Mouse (Mus musculus) retina, postnatal 7 days (tissue): ENCODE measurements around the gene Sec1.

ENCODE experiments used
- DNase-seq: peaks from one replicate; pipeline ENCODE4 v3.0.0-alpha.2; 2012; ENCODE audit warnings: low read depth, low spot score

Gene Sec1

GRCm38 (mm10) chr7:45641391-45642040 lies 52.7 kb downstream of the Sec1 start:
- no peak for DNase-seq

DNA sequence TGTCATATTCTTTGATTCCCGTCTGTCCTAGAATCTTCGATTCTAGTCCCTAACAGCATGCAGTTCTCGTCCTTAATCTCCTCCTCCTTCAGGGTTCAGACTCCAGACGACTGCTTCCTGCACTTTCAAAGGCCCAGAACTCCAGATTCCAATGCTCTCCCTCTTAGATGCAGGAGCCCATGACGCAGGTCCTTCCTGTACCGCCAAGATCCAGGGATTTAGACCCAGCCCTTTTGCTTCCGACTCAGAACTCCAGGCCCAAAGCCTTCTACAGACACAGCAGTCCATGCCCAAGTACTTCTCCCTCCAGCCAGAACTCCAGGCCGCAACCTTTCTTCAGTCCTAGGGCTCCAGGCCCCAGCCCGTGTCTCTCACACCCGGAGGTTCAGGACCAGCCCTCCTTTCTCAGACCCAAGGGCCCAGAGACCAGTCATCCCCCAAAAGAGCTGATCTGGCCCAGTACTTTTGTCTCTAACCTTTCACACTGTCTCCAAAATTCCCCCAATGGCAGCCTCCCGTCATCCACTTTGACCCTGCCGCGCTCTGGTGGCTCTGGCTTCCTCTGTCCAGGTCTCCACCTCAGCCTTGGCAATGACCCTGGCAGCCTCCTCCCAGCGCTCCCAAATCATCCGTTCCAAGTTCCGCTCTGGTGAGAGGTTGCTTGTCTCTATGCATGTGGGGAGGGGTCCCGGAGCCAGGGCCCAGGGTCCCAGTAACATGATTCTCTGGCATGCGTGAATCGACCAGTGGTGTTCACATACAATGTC lies 53.8 kb downstream of the Sec1 start:
- DNase-seq, result no peak

- no peak for DNase-seq
Measured at GRCm38 (mm10) chr7:45639561-45640027, 54.6 kb downstream of the Sec1 start, which contains the start of gene Mamstr. Mamstr (plus strand) TSS chr7:45639977.

DNA sequence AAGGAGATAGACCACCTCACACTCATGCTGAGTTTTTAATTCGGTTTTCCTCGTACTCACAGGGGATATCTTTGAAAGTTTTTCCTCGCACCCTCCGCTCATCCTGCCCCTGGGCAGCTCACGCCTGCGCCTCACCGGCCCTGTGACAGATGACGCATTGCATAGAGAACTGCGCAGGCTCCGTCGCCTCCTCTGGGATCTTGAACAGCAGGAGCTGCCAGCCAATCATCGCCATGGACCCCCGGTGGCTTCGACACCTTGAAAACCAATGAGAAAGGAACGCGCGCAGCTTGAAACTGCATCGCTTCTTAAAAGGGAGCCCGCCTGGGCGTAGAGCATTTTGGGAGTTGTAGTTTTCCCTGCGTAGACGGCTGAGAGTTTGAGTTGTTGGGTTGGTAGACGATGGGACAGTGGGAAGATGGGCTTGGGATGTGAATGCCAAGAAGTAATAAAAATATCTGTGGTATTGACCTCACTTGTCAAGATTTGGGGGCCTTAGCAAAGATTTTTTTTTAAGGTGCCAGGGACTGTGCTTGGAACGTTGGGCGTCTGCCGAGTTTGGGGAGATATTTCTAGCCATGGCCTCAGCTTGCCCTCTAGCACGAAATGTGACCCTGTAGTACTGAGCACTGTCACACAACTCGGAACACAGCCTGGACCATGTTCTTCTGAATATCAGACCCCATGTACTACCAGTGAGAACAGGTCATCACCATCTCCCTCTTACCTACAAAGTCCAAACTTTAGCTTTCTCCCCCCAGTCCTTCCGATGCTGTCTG lies 55.4 kb downstream of the Sec1 start:
- DNase-seq, result peak; percentile 95

DNA sequence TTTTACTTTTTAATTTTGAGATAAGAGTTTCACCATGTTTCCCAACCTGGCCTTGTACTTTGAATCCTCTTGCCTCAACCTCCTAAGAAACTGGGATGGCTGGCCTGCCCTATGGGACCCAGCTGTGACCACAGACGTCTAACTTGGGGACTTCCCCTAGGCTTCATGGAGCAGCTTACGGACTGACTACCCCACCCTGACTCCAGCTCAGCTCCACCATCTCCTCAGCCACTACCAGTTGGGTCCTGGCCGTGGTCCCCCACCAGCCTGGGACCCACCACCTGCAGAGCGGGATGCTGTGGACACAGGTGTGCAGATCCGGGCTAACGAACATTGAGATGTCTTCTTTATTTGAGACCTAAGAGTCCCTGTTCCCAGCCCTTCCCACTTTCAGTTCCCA lies 56.5 kb downstream of the Sec1 start:
- DNase-seq, result no peak

GRCm38 (mm10) chr7:45635711-45636688 lies 58.2 kb downstream of the Sec1 start:
- no peak for DNase-seq

GRCm38 (mm10) chr7:45634946-45635681 lies 59.1 kb downstream of the Sec1 start:
- DNase-seq, result no peak

DNA sequence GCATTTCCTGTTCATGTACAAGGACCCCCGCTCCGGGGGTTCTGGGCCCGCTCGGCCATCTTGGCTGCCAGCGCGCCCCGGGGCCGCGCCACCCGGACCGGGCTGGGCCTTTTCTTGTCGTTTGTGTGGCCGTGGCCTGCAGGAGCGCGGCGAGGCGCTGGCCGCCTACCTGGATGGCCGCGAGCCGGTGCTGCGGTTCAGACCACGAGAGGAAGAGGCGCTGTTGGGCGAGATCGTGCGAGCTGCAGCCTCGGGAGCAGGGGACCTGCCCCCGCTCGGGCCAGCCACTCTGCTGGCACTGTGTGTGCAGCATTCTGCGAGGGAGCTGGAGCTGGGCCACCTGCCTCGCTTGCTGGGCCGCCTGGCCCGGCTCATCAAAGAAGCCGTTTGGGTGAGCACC lies 61.7 kb downstream of the Sec1 start:
- no peak for DNase-seq

DNA sequence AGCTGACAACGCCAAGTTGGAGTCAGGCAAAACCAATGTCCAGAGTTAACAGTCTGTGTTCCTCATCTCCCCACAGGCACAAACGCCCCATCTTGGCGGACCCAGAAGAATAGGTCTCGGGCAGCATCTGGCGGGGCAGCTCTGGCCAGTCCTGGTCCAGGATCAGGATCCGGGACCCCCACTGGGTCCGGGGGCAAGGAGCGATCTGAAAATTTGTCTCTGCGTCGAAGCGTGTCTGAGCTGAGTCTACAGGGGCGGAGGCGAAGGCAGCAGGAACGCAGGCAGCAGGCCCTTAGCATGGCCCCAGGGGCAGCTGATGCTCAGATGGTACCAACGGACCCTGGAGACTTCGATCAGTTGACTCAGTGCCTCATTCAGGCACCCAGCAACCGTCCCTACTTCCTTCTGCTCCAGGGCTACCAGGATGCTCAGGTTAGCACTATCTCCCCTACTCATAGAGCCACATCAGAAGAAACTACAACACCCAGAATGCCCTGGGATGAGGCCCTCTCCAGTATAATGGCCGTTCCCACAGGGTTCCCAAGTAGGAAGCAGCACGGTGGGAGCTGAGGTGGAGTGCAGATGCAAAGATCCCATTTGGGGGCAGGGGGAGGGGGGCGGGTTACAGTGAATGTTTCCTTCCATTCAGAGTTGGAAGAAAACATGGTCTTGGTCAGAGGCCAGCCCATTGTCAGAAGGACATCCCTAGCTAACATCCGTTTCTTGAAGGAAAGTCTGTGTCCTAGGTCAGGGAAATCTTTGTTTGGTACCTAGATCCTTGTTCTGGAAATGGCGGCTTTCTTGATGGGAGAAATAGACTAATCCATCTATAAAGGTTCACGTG lies 63.9 kb downstream of the Sec1 start:
- DNase-seq, result no peak

DNA sequence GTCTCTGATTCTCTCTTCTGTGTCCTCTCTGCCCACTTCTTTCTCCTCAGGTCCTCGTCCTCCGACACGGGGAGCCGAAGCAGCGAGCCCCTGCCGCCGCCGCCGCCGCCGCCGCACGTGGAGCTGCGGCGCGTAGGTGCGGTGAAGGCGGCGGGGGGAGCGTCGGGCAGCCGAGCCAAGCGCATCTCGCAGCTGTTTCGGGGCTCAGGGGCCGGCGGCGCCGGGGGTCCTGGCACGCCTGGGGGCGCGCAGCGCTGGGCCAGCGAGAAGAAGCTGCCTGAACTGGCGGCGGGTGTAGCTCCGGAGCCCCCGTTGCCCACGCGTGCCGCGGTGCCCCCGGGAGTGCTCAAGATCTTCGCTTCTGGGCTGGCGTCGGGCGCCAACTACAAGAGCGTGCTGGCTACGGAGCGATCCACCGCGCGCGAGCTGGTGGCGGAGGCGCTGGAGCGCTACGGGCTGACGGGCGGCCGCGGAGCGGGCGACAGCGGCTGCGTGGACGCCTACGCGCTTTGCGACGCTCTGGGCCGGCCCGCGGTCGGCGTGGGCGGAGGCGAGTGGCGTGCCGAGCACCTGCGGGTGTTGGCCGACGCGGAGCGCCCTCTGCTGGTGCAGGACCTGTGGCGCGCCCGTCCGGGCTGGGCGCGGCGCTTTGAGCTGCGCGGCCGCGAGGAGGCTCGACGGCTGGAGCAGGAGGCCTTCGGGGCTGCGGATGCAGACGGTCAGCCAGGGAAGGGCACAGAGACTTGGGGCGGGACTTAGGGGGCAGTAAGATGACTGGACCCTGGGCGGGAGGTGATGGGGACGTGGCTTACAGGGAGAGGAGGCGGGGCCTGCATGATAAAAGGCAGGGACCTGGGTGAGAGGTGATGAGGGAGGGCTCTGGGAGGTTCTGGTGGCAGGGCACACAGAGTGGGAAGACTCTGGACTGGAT lies 65.6 kb downstream of the Sec1 start:
- peak; percentile 85 for DNase-seq
